In the genomic region with DNA sequence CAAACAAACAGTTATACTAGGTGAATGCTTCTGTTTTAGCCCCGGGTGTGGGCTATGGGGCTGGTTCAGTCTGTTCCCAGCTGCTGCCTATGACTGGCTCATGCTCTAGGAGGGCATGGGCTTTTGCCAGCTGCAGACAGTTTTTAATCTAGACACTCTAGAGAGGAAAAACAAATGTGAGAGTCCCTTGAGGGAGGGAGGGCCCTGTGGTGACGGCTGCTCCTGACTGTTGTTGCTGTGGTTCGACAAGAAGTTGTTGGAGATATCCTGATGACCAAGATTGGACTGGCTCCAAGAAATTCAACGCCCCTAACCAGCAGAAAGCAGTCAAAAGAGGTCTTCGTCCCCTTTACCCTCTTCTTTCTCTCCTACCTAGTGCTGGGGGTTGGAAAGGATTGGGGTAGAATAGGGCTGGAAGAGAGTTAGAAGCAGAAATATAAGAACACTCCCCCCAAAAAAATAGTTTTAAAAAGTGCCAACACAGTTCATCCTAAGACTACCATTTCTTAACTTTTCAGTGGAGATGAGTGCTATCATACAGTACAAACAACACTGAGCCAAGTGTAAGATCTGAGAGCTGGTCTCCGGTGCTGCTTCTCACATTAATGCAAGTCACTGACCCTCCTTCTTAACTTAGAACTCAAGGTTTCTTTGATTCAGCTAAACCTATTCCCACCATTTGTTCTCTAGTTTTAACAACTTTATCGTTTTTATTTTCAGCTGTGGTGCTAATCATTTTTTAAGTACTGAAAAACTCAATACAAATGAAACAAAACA, we compare ENCODE assay signal across 10 mouse cellular contexts. TPM values are rescaled to one million over a fixed set of nuclear protein-coding genes. Genes with fewer than 3 reads are reported as not detected.
DNase-seq lines count a peak whose midpoint lies in the region; ATAC-seq and TF ChIP-seq lines count a peak whose summit lies in the region.
"Had no signal": no experiment of that assay in that cellular context is flagged by ENCODE, and none has a peak within 500 bp of the region (broad histone marks: within the 10 kb centered on the region; RNA-seq: fewer than 3 reads in every experiment).

No protein-coding gene starts in this region.

- no peak overlapping the region for H3K4me3 ChIP-seq in liver, embryonic 12.5 days
- no peak overlapping the region for H3K4me3 ChIP-seq in hindbrain, postnatal 0 days (ENCODE audit: low read length)
- H3K4me3 ChIP-seq: kidney, embryonic 15.5 days had no signal

- no peaks in the 10 kb centered on the region for H3K9me3 ChIP-seq in liver, embryonic 12.5 days (replicated peaks)
- no peaks in the 10 kb centered on the region for H3K9me3 ChIP-seq in hindbrain, postnatal 0 days (ENCODE audit: low read length)
- H3K9me3 ChIP-seq: kidney, embryonic 15.5 days had no signal

- no peak overlapping the region for H3K9ac ChIP-seq in liver, embryonic 12.5 days
- H3K9ac ChIP-seq in hindbrain, postnatal 0 days (replicated peaks; ENCODE audit: low read length), result no peak overlapping the region
- H3K9ac ChIP-seq: kidney, embryonic 15.5 days had no signal

- 31% methylated on average over 7 of the region's 7 CpGs for WGBS in liver, embryonic 12.5 days (ENCODE audit: insufficient replicate concordance)
- 49% methylated on average over 7 of the region's 7 CpGs for WGBS in hindbrain, postnatal 0 days

- H3K4me1 ChIP-seq in liver, embryonic 12.5 days, result peaks cover 29% of the 10 kb centered on the region
- peaks cover 2% of the 10 kb centered on the region; the same call in 1 of the 2 replicates for H3K4me1 ChIP-seq in hindbrain, postnatal 0 days (ENCODE audit: insufficient read depth, low read length)

- TF ChIP-seq CTCF in hindbrain, postnatal 0 days (IDR thresholded peaks at IDR 0.05; ENCODE audit: low read depth), result no peak

- 0 out of 2 replicates have a peak overlapping the region, but pooled peaks have one; percentile 8 for H3K4me2 ChIP-seq in liver, embryonic 12.5 days
- H3K4me2 ChIP-seq in hindbrain, postnatal 0 days (ENCODE audit: low read depth, low read length), result no peak overlapping the region
- H3K4me2 ChIP-seq: kidney, embryonic 15.5 days had no signal

- no peaks in the 10 kb centered on the region for H3K27me3 ChIP-seq in liver, embryonic 12.5 days (replicated peaks)
- H3K27me3 ChIP-seq in hindbrain, postnatal 0 days (ENCODE audit: insufficient read depth, low read length), result no peaks in the 10 kb centered on the region
- H3K27me3 ChIP-seq: kidney, embryonic 15.5 days; Patski had no signal

- ATAC-seq in liver, embryonic 12.5 days, result peak; percentile 57; the same call in 1 of the 2 replicates
- no peak for ATAC-seq in hindbrain, postnatal 0 days
- ATAC-seq: Patski had no signal

- peak; percentile 8 to 33 for DNase-seq in cerebellum, postnatal 10 days
- no peak for DNase-seq in cerebellum, adult 8-10 months
- peak; percentile 16 for DNase-seq in lung, postnatal 10 days
- no peak for DNase-seq in lung, adult 18-20 months
- DNase-seq in thymus, postnatal 36 days, result peak; percentile 15 to 22
- DNase-seq in right cerebral cortex, adult 18-20 months, result no peak
- DNase-seq in hindbrain, postnatal 0 days (ENCODE audit: low spot score), result no peak

- H3K27ac ChIP-seq in liver, embryonic 12.5 days, result no peak overlapping the region
- H3K27ac ChIP-seq in hindbrain, postnatal 0 days, result no peak overlapping the region
- H3K27ac ChIP-seq: kidney, embryonic 15.5 days had no signal

- no peaks in the 10 kb centered on the region for H3K36me3 ChIP-seq in liver, embryonic 12.5 days
- no peaks in the 10 kb centered on the region for H3K36me3 ChIP-seq in hindbrain, postnatal 0 days (ENCODE audit: insufficient read depth, low read length)
- H3K36me3 ChIP-seq: kidney, embryonic 15.5 days had no signal

RNA-seq across cellular contexts. Expression of a gene that starts 25.6 kb away (rescaled TPM):
- 4.9 and 5.8 TPM in 2 replicates for polyA plus RNA-seq in liver, embryonic 12.5 days (2016; fragmentation: Nextera tagmentation; extraction: Ambion mirVana)
- total RNA-seq in hindbrain, postnatal 0 days (2014; rRNA removed), result 26.7 and 29.6 TPM in 2 replicates
- polyA plus RNA-seq in hindbrain, postnatal 0 days (2015; fragmentation: Nextera tagmentation; extraction: Ambion mirVana), result 12.5 and 13.9 TPM in 2 replicates

Comparison
In these comparisons a context has a peak if more than half of its experiments do, and no peak if none do; other contexts are left out.
1. DNase-seq: peak in cerebellum, postnatal 10 days (2 of 2), lung, postnatal 10 days (single experiment) and thymus, postnatal 36 days (2 of 2); none in cerebellum, adult 8-10 months (single experiment), lung, adult 18-20 months (0 of 2), right cerebral cortex, adult 18-20 months (single experiment) and hindbrain, postnatal 0 days (single experiment).